Mouse (Mus musculus): ENCODE results near the gene Slc13a2. TPM values are rescaled to one million over a fixed set of nuclear protein-coding genes. Genes with fewer than 3 reads are reported as not detected.

Gene Slc13a2
- polyA plus RNA-seq, 1 experiment from 2014 or later = not detected

DNA sequence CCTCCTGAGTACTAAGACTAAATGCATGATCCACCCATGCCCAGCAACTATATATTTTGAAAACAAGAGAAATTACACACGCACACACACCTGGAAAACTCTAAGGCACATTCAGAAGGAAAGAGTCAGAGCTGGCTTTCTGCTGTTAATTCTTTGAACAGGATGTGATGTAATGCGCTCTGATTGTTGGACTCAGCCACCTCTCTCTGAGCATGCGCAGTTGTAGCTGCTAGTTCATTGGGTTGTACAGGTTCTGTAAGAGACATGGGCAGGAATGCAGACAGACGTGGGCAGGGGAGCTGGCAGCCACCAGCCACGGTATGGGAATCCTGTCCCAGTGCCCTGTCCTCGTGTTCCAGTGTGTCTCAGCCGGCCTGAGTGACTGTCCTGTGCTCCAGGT, 32.3 kb upstream of the Slc13a2 start:
- H3K4me3 ChIP-seq = no peak overlapping the region
- H3K36me3 ChIP-seq = no peaks in the 10 kb centered on the region
- no peak overlapping the region for H3K27ac ChIP-seq
- H3K4me1 ChIP-seq = peaks cover 7% of the 10 kb centered on the region
- WGBS = 69% methylated on average over 7 of the region's 7 CpGs
- DNase-seq (ENCODE audit: low spot score) = no peak
- peaks cover 5% of the 10 kb centered on the region; the same call in 1 of the 2 replicates for H3K27me3 ChIP-seq (ENCODE audit: insufficient read depth, poor library complexity, severe bottlenecking)
- no peaks in the 10 kb centered on the region for H3K9me3 ChIP-seq

DNA sequence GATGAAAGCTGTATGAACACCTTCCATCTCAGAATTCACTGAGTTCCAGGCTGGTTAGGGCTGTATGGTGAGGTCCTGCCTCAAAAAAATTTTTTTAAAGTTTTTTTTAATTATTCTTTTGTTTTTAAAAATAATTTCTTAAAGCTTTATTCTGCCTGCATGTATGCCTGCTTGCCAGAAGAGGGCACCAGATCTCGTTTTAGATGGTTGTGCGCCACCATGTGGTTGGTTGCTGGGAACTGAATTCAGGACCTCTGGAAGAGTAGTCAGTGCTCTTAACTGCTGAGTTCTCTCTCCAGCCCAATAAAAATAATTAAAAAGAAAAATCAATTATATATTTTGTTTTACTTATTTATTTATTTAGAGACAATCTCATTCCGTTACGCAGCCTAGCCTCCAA, 31.7 kb upstream of the Slc13a2 start:
- H3K4me1 ChIP-seq = peaks cover 7% of the 10 kb centered on the region
- WGBS = 12% methylated on average over 4 of the region's 4 CpGs
- no peak overlapping the region for H3K4me3 ChIP-seq
- H3K36me3 ChIP-seq = no peaks in the 10 kb centered on the region
- H3K27me3 ChIP-seq (ENCODE audit: insufficient read depth, poor library complexity, severe bottlenecking) = peaks cover 5% of the 10 kb centered on the region; the same call in 1 of the 2 replicates
- H3K27ac ChIP-seq = no peak overlapping the region
- H3K9me3 ChIP-seq = no peaks in the 10 kb centered on the region
- no peak for DNase-seq (ENCODE audit: low spot score)

DNA sequence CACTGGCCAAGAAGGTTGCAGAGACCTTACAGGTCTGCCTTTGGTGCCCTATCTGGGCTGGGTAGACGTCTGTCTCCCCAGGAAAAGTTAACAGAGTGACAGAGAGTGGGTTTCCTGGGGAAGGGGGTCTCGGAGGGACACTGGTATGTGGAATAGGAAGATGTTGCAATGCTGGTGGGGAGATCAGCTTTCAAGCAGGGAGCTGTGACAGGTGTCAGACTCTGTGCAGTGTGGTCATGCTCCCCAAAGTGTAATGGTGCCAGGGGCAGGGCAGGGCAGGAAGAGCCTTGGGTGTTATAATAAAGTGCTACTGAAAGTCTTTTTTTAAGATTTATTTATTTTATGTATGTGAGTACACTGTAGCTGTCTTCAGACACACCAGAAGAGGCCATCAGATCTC, 28.3 kb upstream of the Slc13a2 start:
- Histone ChIP-seq H3K4me1 (peaks cover 2% of the 10 kb centered on the region; the same call in 1 of the 2 replicates), H3K36me3 (no peaks in the 10 kb centered on the region), H3K4me3 (no peak overlapping the region), H3K9me3 (no peaks in the 10 kb centered on the region), H3K27ac (no peak overlapping the region), H3K27me3 (ENCODE audit: insufficient read depth, poor library complexity, severe bottlenecking) (peaks cover 5% of the 10 kb centered on the region; the same call in 1 of the 2 replicates)
- 42% methylated on average over 2 of the region's 2 CpGs for WGBS
- no peak for DNase-seq (ENCODE audit: low spot score)

DNA sequence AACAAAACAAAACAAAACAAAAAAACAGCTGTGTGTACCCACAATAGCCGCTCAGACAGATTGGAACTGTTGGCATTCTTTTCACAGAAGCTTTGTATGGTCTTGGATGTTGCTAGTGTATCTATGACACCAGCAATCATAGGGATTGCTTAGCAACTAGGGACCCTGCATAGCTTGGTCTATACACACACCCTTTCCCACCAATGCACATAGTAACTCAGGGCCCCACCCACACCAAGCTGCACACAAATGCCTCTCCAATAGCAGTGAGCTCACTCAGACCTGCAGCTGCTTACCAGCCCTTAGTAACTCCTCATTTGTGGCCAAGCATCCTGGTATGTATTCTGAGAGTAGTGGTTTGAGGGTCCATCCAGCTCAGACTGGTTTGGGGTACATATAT, 26.2 kb upstream of the Slc13a2 start:
- Histone ChIP-seq H3K27me3 (ENCODE audit: insufficient read depth, poor library complexity, severe bottlenecking) (peaks cover 5% of the 10 kb centered on the region; the same call in 1 of the 2 replicates), H3K36me3 (no peaks in the 10 kb centered on the region), H3K4me1 (no peaks in the 10 kb centered on the region), H3K27ac (no peak overlapping the region), H3K9me3 (no peaks in the 10 kb centered on the region), H3K4me3 (no peak overlapping the region)
- 79% methylated on average over 1 of the region's 1 CpGs for WGBS
- DNase-seq (ENCODE audit: low spot score) = no peak

DNA sequence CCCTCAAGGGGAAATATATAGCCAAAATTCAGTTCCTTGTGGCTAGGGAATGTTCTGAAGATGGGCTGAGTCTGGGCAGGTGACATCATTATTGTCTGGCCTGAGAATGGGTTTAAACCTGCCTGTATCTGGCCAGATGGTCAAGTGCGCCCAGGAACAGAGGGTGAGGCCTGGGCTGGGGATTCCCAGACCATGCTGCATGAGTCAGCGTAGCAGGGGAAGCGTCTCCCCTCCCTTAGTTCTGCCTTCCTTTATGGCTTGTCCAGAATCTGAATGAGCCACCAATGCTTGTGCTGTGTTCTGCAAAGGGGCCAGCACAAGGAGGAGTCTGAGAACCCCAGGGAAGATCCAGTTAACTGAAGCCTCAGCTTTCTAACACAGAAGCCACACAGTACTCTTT, 25.2 kb upstream of the Slc13a2 start:
- no peak for DNase-seq (ENCODE audit: low spot score)
- Histone ChIP-seq H3K4me3 (no peak overlapping the region), H3K27ac (no peak overlapping the region), H3K36me3 (no peaks in the 10 kb centered on the region), H3K4me1 (no peaks in the 10 kb centered on the region), H3K9me3 (no peaks in the 10 kb centered on the region), H3K27me3 (ENCODE audit: insufficient read depth, poor library complexity, severe bottlenecking) (peaks cover 5% of the 10 kb centered on the region; the same call in 1 of the 2 replicates)
- WGBS = 69% methylated on average over 3 of the region's 3 CpGs

DNA sequence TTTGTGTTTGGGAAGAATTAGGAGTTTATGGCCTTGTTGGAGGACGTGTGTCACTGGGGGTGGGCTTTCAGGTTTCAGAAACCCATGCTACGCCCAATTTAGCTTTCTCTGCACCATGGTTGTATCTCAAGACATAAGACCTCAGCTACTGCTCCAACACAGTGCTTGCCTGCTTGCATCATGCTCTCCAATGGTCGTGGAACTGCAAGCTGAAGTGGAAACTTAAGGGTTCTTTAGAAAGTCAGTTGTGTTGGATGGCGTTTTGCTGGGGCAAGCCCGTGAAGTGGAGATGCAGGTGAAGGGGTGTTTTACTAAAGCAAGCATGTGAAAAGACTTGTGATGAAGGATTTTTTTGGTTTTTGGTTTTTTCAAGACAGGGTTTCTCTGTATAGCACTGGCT, 21.1 kb upstream of the Slc13a2 start:
- Histone ChIP-seq H3K27ac (no peak overlapping the region), H3K27me3 (ENCODE audit: insufficient read depth, poor library complexity, severe bottlenecking) (no peaks in the 10 kb centered on the region), H3K4me1 (no peaks in the 10 kb centered on the region), H3K4me3 (no peak overlapping the region), H3K36me3 (no peaks in the 10 kb centered on the region), H3K9me3 (no peaks in the 10 kb centered on the region)
- 72% methylated on average over 5 of the region's 5 CpGs for WGBS
- DNase-seq (ENCODE audit: low spot score) = no peak

DNA sequence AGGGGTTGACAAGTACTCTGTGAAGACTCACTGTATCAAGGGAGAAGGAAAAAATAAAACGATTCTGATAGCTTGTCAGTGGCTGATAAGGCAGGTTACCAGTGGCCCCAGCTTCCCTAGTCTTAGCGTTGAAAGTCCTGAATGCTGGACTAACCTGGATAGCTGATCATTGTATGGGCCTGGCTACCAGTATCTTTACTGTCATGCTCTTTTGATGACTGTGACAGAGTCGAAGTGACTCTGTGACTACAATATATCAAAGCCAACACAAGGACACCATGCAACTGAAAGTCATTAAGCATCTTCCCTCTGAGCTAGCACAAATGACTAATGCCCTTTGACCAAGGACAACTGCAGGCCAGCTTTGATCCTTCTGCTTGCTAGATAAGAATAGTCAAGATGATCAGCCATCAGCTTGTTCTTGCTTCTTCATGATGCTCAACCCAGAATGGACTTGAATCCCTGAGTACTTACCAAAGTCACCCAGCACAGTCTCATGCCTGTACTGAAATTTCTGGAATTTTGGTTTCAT, 16.4 kb upstream of the Slc13a2 start:
- Histone ChIP-seq H3K27me3 (ENCODE audit: insufficient read depth, poor library complexity, severe bottlenecking) (0 out of 2 replicates have a peak, but pooled peaks cover 6% of the 10 kb centered on the region), H3K4me3 (no peak overlapping the region), H3K36me3 (no peaks in the 10 kb centered on the region), H3K27ac (no peak overlapping the region), H3K9me3 (no peaks in the 10 kb centered on the region), H3K4me1 (peaks cover 17% of the 10 kb centered on the region)
- WGBS = 55% methylated on average over 3 of the region's 3 CpGs
- no peak for DNase-seq (ENCODE audit: low spot score)

DNA sequence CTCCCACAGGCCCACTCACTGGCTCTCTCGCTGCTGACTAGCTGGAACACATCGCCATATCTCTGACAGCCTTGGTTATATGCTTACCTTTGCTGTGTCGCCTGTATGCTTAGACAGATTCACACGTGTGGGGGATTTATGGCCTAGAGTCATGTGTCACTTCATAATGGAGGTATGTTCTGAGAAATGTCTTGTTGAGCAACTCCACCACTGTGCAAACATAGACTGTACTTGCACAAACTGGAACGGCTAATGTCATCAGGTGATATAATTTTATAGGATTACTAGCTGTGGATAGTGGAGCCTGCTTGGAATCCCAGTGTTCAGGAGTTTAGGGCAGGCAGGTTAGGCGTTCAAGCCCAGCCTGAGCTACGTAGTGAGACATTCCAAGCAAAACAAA, 15.2 kb upstream of the Slc13a2 start:
- 84% methylated on average over 7 of the region's 7 CpGs for WGBS
- Histone ChIP-seq H3K27me3 (ENCODE audit: insufficient read depth, poor library complexity, severe bottlenecking) (0 out of 2 replicates have a peak, but pooled peaks cover 6% of the 10 kb centered on the region), H3K9me3 (no peaks in the 10 kb centered on the region), H3K4me3 (no peak overlapping the region), H3K27ac (no peak overlapping the region), H3K4me1 (peaks cover 17% of the 10 kb centered on the region), H3K36me3 (no peaks in the 10 kb centered on the region)
- no peak for DNase-seq (ENCODE audit: low spot score)

DNA sequence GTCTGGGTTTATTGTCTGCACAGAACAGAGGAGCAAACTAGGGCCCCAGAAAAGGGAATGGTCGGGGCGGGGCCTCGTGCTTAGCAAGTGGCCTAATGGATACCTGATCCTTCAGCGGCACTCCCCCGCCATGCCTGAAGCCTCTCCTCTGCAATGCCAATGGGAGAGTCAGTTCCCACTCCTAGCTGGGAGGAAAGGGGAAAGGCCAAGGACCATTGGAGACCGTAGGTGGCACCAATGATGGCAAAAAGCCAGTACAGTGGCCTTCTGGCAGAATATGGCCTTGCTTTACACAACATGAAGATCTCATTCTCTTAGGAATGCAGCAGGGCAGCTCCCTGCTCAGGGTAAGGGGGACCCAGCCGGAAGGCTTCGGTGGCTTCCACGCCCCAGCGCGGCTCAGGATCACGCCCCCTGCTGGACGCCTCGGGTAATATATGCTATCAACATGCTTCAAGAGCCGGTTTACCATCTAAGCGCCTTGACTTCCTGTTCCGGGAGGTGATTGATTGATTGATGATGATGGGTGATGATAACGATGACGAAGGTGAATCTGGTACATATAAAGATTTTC, 13.8 kb upstream of the Slc13a2 start:
- peak overlapping the region; percentile 39 for H3K4me3 ChIP-seq
- peaks cover 17% of the 10 kb centered on the region for H3K4me1 ChIP-seq
- no peak for DNase-seq (ENCODE audit: low spot score)
- 0 out of 2 replicates have a peak overlapping the region, but pooled peaks have one; percentile 12 for H3K27ac ChIP-seq
- WGBS = 4% methylated on average over 19 of the region's 19 CpGs
- 0 out of 2 replicates have a peak, but pooled peaks cover 6% of the 10 kb centered on the region for H3K27me3 ChIP-seq (ENCODE audit: insufficient read depth, poor library complexity, severe bottlenecking)
- no peaks in the 10 kb centered on the region for H3K36me3 ChIP-seq
- H3K9me3 ChIP-seq = no peaks in the 10 kb centered on the region

DNA sequence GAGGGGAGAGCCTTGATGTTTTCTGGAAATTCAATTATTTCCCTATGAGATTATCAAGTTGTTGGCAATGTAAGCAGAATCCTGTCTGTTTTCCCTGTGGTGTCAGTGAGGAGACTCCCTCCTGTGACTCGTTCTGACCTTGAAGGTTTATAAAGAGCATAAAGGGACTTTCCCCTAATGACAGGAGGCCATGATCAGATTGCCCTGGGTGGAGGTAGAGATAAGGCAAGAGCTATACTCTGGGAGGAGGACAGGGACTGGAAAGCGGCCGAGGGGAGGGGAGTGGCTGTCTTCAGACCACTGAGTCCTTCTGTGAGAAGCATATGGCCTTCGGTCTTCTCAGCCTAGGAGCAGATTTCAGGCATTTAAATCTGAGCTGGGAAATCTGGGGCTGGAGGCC, 12.0 kb upstream of the Slc13a2 start:
- Histone ChIP-seq H3K27ac (no peak overlapping the region), H3K9me3 (no peaks in the 10 kb centered on the region), H3K4me1 (peaks cover 23% of the 10 kb centered on the region), H3K27me3 (ENCODE audit: insufficient read depth, poor library complexity, severe bottlenecking) (0 out of 2 replicates have a peak, but pooled peaks cover 6% of the 10 kb centered on the region), H3K36me3 (no peaks in the 10 kb centered on the region), H3K4me3 (no peak overlapping the region)
- no peak for DNase-seq (ENCODE audit: low spot score)
- WGBS = 30% methylated on average over 4 of the region's 4 CpGs

DNA sequence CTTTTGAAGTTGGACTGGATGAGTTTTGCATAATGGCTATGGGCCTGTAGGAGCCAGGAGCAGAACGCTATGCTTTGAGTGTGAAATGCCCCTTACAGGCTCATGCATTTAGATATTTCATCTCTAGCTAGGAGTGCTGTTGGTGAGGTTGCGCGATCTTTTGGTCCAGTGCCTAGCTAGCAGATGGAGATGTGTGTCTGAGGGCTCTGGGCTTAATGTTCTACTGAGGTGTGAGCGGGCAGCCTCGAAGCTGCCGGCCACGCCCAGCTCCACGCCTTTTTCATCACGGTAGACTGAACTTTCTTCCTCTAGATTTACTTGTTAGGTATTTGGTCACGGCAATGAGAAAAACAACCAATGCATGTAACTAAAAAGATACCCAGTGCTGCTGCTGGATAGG, 9.2 kb upstream of the Slc13a2 start:
- WGBS = 90% methylated on average over 10 of the region's 10 CpGs
- peaks cover 23% of the 10 kb centered on the region for H3K4me1 ChIP-seq
- H3K9me3 ChIP-seq = no peaks in the 10 kb centered on the region
- no peaks in the 10 kb centered on the region for H3K36me3 ChIP-seq
- H3K27ac ChIP-seq = no peak overlapping the region
- 0 out of 2 replicates have a peak, but pooled peaks cover 6% of the 10 kb centered on the region for H3K27me3 ChIP-seq (ENCODE audit: insufficient read depth, poor library complexity, severe bottlenecking)
- no peak for DNase-seq (ENCODE audit: low spot score)
- no peak overlapping the region for H3K4me3 ChIP-seq

DNA sequence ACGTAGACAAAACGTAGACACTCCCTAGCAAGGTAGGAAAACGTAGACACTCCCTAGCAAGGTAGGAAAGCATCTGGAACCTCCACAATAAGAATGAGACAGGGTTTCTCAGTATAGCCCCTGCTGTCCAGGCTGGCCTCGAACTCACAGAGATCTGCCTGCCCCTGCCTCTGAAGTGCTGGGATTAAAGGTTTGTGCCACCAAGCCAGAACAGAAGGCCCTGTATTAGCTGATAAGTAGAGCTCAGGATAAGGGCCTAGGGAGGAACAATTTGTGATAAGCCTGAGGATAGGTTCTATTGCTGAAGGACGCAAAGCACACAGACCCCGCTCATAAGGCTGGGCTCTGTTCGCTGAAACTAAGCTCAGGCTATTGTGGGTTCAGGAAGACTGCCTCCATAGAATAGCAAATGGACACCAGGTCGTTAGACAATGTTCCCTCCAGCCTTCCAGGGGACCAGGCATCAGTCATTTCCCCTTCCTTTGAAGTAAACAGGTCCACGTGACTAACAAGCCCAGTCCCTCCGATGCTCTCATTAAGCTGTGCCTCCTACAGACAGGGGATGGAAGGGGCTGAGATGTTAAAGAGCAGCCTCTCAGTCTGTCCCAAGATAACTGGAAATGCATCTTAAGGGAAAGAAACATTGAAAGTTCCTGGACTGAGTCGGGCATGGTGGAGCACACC, 8.3 kb upstream of the Slc13a2 start:
- no peak for DNase-seq (ENCODE audit: low spot score)
- H3K27me3 ChIP-seq (ENCODE audit: insufficient read depth, poor library complexity, severe bottlenecking) = 0 out of 2 replicates have a peak, but pooled peaks cover 6% of the 10 kb centered on the region

DNA sequence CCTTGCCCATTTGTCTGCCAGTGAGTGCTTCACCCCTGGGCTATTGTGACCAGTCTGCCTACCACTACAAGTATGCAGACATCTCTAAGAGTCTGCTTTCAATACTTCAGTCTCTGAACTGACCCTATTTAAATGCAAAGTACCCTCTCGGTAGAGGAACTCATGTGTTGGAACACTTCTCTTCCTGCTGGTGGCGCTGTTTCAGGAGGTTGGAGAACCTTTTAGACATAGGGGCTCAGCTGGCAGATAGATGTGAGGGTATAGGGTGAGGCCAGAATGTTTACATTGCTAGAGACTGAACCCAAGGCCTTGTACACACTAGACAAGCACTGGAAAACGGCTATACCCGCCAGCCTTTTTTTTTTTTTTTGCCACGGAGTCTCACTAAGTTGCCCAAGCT, 6.3 kb upstream of the Slc13a2 start:
- Histone ChIP-seq H3K27me3 (ENCODE audit: insufficient read depth, poor library complexity, severe bottlenecking) (no peaks in the 10 kb centered on the region), H3K9me3 (no peaks in the 10 kb centered on the region), H3K36me3 (no peaks in the 10 kb centered on the region), H3K4me1 (0 out of 2 replicates have a peak, but pooled peaks cover 6% of the 10 kb centered on the region), H3K27ac (no peak overlapping the region), H3K4me3 (no peak overlapping the region)
- WGBS = 77% methylated on average over 5 of the region's 5 CpGs
- DNase-seq (ENCODE audit: low spot score) = no peak

More for the DNA sequence above, 8.3 kb upstream of the Slc13a2 start:
- no peak overlapping the region for H3K27ac ChIP-seq
- WGBS = 44% methylated on average over 11 of the region's 11 CpGs
- peaks cover 14% of the 10 kb centered on the region for H3K4me1 ChIP-seq
- H3K4me3 ChIP-seq = no peak overlapping the region
- no peaks in the 10 kb centered on the region for H3K9me3 ChIP-seq
- no peaks in the 10 kb centered on the region for H3K36me3 ChIP-seq
